Mouse (Mus musculus): ENCODE data around the gene Top2b.

The Top2b gene

GRCm38 (mm10) chr14:16427569-16427968, 62.6 kb downstream of the Top2b start:
- no peak for DNase-seq (ENCODE audit: low spot score)

GRCm38 (mm10) chr14:16431941-16432499, 67.0 kb downstream of the Top2b start:
- DNase-seq (ENCODE audit: low spot score), result no peak

- no peak for DNase-seq (ENCODE audit: low spot score)
These were observed 67.6 kb downstream of the Top2b start for GRCm38 (mm10) chr14:16432550-16432949.

DNA sequence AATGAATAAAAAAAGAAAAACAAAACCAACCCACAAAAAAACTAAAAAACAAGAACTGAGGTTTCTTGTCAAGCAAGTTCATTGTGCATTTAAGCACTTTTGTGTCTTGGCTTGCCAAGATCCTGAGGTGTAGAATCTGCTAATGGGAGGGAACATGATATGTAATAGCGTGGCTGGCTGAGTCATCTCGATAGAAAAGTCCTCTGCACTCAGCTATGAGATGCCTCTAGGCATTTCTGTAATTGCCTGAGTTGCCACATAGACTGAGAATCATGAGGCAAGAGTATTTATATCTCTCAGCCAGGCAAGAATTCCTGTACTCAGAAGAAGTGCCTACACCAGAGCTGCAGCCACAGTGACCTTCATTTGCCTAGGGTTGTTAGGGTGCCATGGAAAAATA, 68.2 kb downstream of the Top2b start:
- no peak for DNase-seq (ENCODE audit: low spot score)

GRCm38 (mm10) chr14:16434396-16435171, 69.6 kb downstream of the Top2b start:
- DNase-seq (ENCODE audit: low spot score), result peak; percentile 49

GRCm38 (mm10) chr14:16437386-16437785, 72.4 kb downstream of the Top2b start:
- DNase-seq (ENCODE audit: low spot score), result no peak

- DNase-seq (ENCODE audit: low spot score), result no peak
These were observed 74.6 kb downstream of the Top2b start for GRCm38 (mm10) chr14:16439385-16440126.

- no peak for DNase-seq (ENCODE audit: low spot score)
These were observed 79.9 kb downstream of the Top2b start for GRCm38 (mm10) chr14:16444859-16445258.

DNA sequence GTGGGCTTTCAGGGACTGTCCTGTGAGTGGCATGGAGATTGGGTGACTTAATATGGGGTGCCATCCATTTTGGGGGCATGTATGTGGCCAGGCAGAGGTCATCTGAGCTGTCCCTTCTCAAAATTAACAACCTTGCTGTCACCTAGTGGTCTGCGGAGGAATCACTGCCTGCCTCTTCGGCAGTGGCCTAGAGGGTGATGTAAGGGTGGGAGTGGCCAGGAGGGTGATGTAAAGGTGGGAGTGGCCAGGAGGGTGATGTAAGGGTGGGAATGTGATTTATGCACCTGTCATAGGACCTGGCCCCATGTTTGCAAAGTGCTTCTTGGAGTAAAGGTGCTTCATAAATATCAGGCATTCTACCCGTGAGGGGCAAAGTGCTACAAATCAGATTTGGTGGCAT, 82.6 kb downstream of the Top2b start:
- DNase-seq (ENCODE audit: low spot score), result no peak

GRCm38 (mm10) chr14:16448269-16448987, 83.4 kb downstream of the Top2b start:
- no peak for DNase-seq (ENCODE audit: low spot score)

GRCm38 (mm10) chr14:16478606-16479323, 113.8 kb downstream of the Top2b start:
- no peak for DNase-seq (ENCODE audit: low spot score)

DNA sequence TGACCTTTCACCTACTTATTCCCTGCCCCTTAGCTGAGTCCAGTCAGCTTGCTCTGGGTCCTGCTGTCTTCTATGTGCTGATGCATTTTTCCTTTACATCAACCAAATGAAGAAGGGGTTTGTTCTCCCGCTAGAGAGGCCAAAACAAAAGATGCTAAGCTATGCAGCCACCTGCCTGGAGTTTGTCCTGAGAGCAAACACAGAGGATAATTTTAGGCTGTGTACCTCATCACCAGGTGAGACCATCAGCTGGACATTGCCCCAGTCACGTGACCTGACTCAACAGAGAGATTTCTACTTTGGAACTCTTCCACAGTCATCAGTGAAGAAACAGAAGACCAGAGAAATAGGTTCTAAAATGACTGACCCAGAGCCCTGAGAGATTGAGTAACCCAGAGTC, 114.5 kb downstream of the Top2b start:
- DNase-seq (ENCODE audit: low spot score), result no peak

- no peak for DNase-seq (ENCODE audit: low spot score)
These were observed 115.6 kb downstream of the Top2b start for GRCm38 (mm10) chr14:16480621-16481020.

DNA sequence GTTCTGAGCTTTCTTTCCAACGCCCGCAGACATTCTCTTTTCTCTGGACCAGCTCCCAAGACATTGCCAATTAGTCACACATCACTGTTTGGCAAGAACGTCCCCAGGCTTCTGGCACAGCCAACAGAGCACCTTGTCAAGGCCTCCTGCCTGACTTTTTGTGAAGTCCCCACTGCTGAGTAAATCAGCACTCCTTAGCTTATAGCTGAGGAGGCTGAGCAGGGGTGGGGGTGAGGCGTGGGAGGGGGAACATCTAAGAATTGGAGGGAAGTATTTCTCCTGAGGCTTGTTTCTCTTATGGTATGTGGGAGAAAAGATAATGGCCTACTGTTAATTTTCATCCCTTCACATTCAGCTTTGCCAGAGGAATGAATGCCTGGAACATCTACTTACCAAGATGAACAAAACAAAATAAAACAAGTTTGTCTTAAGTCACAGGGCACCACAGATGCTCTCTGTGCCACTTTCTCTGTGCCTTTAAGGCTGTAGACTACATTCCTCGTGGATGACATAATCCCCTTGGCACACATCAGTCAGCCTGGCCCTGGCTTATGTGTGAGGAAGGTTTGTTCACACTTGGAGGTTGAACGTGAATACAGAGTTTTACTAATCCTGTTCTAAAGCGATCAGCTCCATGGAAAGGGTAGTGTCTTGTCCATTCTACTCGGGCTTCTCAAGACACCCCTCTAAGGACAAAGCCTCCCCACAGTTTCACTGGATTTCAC, 118.8 kb downstream of the Top2b start:
- no peak for DNase-seq (ENCODE audit: low spot score)
